Mouse (Mus musculus): Measurements from ENCODE around the gene Pnma3. TPM values are rescaled to one million over a fixed set of nuclear protein-coding genes. Genes with fewer than 3 reads are reported as not detected.
"Not testable (repeated sequence)": the region's sequence is repeated elsewhere in the genome, so short reads cannot be mapped to it uniquely, and the experiment has no call there.

Gene Pnma3
- not detected for total RNA-seq (2021)
- long read RNA-seq, experiment 1: 0 reads
- long read RNA-seq, experiment 2: 0 reads

DNA sequence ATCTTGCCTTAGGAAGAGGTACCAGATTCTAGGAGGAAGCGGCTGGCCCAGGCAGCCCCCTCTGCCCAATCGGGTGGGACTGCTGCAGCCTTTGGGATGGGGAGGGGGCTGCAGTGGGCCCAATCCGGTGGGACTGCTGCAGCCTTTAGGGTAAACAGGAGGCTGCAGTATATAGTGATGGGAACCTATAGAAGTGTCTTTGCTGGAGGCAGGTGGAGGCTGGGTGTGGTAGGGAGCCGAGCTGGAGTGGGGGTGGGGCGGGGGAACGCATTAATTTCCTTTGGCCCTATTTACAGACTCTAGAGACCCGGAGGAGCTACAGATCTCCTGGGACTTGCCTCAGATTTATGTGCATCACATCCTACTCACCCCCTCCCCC is at the start of gene Pnma3:
Gene Pnma3, plus strand, starts transcription at position 373 of the 379 bp plus-strand sequence.
- DNase-seq: no peak
- H3K4me3 ChIP-seq: no peak within 1 kb of the TSS
- intact Hi-C loops (cut with DNase I): no loop called here
- no peak within 1 kb of the TSS for H3K27ac ChIP-seq
- TF ChIP-seq CTCF (IDR thresholded peaks at IDR 0.05): no peak

DNA sequence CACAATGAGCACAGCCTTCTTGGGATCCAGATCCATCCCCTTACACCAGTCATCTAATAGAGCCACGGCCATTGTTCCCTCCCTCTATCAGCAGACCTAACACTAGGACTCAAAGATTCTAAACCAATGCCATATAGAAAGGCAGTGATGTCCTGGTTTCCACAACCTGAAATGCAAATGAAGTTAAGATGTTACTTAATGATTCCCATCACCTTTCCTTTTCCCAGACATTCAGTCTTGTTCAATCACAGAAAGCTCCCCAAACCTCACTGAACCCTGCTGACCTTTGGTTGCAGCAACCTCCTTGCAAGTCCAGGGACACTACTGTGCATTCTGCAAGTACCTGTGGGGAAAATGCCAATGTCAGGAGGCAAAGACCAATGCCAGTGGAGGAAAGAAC is 27.6 kb upstream of the Pnma3 start, which contains the start of gene Pnma5:
Gene Pnma5, minus strand, starts transcription at position 101 of the 400 bp plus-strand sequence.
- DNase-seq: no peak
- no peak for TF ChIP-seq CTCF (IDR thresholded peaks at IDR 0.05)
- no peak within 1 kb of the TSS for H3K4me3 ChIP-seq
- intact Hi-C loops (cut with DNase I): no loop called here
- H3K27ac ChIP-seq: no peak within 1 kb of the TSS

DNA sequence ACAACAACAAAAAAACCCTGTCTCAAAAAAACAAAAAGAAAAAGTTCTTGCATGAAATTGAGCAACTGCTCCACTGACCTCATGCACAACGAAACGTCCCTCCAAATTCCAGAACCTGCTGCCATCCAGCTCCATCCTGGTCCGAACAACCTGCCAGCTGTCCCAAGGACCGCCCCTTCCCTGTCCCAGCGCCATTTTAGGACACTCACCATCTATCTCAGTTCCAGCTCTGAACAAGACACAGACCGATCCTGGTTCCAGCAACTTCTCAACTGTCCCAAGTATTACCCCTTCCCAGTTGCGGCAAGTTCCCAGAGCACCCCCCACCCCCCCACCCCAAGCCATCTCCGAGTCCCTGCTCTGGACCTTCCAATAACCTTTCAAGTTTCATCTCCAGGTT is 25.8 kb upstream of the Pnma3 start:
- no peak for TF ChIP-seq CTCF (IDR thresholded peaks at IDR 0.05)
- DNase-seq: no peak
- intact Hi-C loops (cut with DNase I): no loop called here
- Histone ChIP-seq H3K27ac (no peak overlapping the region), H3K4me3 (no peak overlapping the region)

DNA sequence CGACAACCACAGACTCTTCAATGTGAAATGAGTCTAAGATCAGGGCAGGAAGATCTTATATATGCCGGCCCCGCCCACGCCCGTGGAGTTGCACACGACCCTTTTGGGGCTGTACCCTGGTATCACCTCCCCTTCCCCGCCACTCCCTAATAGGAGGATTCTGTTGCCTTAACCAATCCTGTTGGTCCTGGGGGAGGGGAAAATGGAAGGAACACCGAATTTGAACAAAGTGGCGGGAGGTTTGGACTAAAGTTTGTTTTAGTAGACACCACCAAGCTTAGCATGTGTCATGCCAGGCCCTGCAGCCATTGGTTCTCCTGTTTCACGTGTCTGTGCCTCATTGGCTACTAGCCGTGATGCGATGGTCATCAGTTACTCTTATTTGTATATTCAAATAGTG is 24.9 kb upstream of the Pnma3 start:
- TF ChIP-seq CTCF (IDR thresholded peaks at IDR 0.05): no peak
- intact Hi-C loops (cut with DNase I): no loop called here
- H3K27ac ChIP-seq: no peak overlapping the region
- H3K4me3 ChIP-seq: no peak overlapping the region
- no peak for DNase-seq

DNA sequence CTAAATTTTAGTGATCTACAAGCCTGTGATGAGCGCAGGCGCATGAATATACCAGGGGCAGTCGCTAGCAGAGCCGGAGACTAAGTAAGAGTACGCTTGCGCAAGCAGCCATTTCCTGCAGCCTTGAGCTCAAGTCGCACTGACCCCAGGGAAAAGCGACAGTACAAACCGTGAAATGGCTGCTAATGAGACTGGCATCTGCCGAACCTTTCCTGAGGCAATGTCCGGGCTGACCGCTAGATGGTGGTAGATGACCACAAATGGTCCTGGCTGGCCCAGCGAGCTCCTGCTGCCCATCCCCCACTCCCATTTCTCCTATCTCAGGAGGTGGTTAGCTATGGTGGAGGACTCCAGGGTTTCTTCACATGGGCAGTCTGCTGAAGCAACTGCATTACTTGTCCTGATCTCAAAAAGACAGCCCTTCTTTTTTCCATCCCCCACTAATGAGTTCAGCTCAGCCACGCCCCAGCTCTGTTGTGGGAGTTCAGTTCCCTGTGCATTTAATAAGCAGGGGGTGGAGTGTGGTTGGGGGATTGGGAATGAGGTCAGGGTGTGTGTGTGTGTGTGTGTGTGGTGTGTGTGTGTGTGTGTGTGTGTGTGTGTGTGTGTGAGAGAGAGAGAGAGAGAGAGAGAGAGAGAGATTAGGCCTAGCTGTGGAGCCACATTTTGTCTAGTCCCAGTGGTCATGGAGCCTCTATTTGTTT is 10.6 kb upstream of the Pnma3 start:
- intact Hi-C loops (cut with DNase I): loop anchor here (1.0 to 10.0 kb wide), 5 partner anchors 42 to 841 kb away; partner anchors contain the start of genes Avpr2 and L1cam
- H3K4me3 ChIP-seq: peak overlapping the region; percentile 41

DNA sequence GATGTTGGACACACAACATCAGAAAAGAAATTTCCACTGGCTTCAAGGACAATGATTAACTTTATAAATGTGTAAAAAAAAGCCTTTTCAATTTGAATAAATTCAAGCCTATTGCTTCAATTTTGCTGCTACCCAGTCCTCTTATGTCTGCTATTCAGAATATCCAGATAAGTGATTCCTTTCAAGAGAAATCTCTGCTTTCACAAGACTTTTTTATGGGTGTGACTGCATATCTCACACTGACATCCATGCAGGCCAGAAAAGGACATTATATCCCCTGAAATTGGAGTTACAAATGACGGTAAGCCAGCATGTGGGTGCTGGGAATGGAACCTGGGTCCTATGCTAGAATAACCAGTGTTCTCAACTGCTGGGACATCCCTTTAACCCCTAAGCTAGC is 3.1 kb upstream of the Pnma3 start:
- DNase-seq: no peak
- no peak overlapping the region for H3K27ac ChIP-seq
- H3K4me3 ChIP-seq: no peak overlapping the region
- no peak for TF ChIP-seq CTCF (IDR thresholded peaks at IDR 0.05)
- intact Hi-C loops (cut with DNase I): no loop called here

More for the DNA sequence above, 10.6 kb upstream of the Pnma3 start:
- peak overlapping the region; percentile 75 for H3K27ac ChIP-seq
- TF ChIP-seq CTCF (IDR thresholded peaks at IDR 0.05): peak; percentile 89
- DNase-seq: peak; percentile 91

DNA sequence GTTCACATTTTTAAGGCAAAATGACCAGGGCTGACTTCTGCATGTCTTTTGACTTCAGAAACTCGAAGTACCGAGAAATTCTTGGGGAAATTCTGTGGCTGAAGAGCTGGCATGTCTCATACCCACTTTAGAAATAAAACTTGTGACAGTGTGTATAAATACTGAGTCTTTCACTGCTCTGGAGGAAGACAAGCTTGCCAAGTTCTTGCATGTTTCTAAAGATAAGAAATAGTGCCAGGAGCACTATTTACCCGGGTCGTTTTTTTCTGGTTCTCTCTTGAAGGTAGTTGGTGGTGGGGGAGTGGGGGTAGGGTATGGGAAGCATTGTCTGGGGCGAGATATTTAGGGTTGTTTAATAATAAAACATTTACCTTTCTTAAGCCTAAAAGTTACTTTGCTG is 2.3 kb upstream of the Pnma3 start:
- Histone ChIP-seq H3K27ac (no peak overlapping the region), H3K4me3 (no peak overlapping the region)
- no peak for DNase-seq
- intact Hi-C loops (cut with DNase I): no loop called here
- TF ChIP-seq CTCF (IDR thresholded peaks at IDR 0.05): no peak

DNA sequence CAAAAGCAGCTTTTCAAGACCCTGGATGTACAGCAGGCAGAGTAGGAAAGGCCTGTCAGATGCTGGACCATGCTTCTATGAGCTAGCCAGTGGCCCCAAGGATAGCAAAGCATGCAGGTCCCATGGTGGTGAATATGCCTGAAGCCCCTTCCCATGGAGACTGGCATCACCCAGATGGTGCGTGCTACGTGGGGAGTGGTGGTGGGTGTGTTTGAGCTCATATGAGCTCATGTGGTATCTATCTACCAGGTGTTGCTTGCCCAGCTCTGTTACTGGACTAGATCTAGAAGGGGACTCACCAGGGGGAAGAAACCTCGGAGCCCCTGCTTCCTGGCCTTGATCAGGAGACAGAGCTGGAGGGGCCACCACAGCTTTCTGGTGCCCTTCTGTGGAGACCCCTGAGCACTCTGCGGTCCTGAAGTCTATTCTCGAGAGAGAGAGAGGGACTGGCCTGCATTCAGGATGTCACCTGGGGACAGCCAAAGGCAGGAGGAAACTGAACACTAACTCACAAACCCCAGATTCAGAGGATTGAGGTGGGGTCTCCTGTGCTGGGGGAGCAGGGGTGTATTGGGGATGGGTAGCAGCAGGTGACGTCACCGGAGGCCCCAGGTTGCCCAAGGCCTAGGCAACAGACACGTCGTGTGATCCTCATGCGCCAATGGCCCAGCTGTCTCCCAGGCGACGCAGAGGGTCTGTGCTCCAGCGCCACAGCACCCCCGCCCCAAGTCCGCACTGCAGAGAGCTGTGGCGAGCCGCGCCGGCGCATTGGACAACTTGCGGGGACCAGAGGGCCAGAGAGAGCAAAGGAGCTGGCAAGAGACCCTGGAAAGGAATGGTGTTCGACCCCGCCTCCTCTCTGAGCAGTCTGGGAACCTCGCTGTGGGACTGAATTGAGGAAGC is 824 bp upstream of the Pnma3 start:
- no peak for TF ChIP-seq CTCF (IDR thresholded peaks at IDR 0.05)

DNA sequence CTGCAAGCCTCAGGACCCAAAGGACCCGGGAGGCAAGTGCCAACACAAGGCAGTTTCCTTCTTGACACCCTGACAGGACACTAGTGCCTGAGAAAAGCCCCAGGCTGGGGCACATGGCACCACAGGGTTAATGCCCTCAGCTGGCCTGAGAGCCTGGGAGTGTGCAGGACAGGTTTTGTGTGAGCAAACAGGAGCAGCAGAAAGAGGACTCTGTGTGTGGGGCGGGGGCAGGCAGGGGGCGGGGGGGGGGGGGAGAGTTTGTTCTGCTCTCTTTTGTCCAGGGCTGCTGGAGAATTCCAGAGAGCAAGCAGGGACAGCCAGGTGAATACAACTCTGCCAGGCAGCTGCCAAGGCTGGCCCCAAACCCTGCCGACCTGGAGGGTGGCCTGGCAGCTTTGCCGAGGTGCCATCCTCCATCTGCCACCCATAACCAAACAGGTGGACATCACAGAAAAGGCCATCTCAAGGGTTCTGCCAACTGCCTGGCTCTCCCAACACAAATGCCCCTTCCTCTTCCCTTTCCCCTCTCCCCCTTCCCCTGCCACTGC is 2.3 kb downstream of the Pnma3 start:
- H3K4me3 ChIP-seq; DNase-seq; H3K27ac ChIP-seq; intact Hi-C loops (cut with DNase I): not testable (repeated sequence)

More for the DNA sequence above, 824 bp upstream of the Pnma3 start:
- intact Hi-C loops (cut with DNase I): no loop called here
- DNase-seq: peak; percentile 16
- Histone ChIP-seq H3K4me3 (no peak overlapping the region), H3K27ac (no peak overlapping the region)

DNA sequence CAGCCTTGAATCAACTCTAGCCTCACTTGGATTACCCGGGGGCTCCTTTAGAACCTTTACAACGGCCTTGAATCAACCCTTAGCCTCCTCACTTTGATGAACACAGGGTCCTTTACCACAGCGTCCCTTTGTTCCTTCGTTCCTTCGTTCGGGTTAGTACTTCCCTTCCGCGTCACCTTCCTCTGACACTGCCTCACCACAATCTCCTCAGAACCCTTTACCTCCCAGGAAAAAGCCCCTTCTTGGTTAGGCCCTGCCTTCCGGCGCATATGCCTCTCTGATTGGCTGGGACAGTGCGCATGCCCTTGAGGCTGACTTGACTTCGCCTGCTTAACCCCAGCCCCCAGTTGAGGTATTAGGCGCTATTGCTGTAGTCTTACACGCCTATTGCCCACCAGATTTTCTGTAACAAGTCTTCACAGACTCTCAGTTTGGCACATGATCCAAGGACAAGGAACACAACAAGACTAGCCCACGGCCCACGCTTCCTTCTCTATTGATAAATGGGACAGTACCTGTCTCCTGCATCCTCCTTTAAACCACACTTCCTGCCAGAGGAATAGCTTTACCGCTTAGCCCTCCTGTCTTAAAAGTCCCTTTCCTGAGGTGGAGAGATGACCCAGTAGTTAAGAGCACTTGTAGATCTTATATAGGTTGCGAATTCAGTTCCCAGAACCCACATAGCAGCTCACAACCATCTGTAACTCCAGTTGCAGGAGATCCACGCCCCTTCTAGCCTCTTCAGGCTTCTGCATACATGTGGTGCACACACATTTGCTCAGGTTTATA is 17.9 kb downstream of the Pnma3 start, which contains the start of gene Xlr4a:
Gene Xlr4a, minus strand, starts transcription at position 212 of the 789 bp plus-strand sequence.
- H3K4me3 ChIP-seq; DNase-seq; intact Hi-C loops (cut with DNase I); H3K27ac ChIP-seq: not testable (repeated sequence)

DNA sequence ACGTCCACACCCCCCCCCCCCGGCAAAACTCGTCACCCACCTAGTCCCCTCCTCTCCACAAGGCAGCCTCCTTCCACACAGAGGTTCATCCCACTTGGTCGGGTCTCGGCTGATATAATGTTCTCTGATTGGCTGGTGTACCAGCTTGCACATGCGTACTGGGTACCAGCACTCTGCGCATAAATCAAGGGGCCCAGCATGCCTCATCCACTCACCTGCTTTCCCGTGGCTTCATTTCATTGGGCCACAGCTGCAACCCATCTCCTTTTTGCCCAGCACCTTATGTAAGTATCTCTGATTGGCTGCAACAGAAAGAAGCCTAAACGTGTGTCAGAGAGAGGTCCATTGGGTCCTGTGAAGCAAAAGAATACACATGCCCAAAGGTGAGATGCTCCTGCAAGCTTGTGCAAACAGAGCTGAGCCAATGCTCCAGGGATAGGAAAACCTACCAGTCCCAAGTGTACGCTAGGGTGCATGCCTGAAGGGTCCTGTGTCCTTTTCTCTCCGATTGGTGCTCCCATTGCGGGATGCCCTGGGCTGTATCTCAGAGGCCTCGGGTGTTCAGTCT is 32.4 kb downstream of the Pnma3 start, which contains the start of gene Xlr3a:
Gene Xlr3a, minus strand, starts transcription at position 155 of the 568 bp plus-strand sequence.
- intact Hi-C loops (cut with DNase I); H3K4me3 ChIP-seq; H3K27ac ChIP-seq; DNase-seq: not testable (repeated sequence)

DNA sequence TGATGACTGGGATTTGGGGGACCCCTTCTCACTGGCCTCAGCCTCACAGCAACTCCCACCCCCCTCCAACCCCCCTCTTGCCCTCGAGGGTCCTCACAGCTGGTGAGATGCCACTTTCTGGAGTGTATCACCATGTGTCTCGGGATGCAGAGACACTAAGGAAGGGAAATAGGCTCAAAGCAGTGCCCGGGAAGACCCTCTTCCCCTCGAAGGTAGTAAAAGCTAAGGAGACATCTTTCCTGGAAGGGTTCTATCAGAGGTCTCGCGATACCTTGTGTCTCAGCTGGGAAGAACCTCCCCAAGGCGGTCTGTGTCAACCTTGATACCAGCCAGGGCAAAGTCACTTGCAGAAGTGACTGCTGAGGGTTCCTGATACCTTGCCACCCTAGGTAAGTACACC is 52.2 kb downstream of the Pnma3 start, which contains the start of gene Gm14685:
Gene Gm14685, plus strand, starts transcription at position 301 of the 400 bp plus-strand sequence.
- intact Hi-C loops (cut with DNase I); H3K27ac ChIP-seq; H3K4me3 ChIP-seq; DNase-seq: not testable (repeated sequence)

Other genes starting within 250 kb of the Pnma3 start
- not detected for gene Gabrq, start 239.6 kb upstream of the Pnma3 start, total RNA-seq (2021)
- 10 to 100 TPM; 24.4 to 28.6 TPM for gene Cetn2, start 146.4 kb upstream of the Pnma3 start, total RNA-seq (2021)
- gene Nsdhl, start 146.2 kb upstream of the Pnma3 start, total RNA-seq (2021): 1 to 10 TPM; 4.3 to 4.6 TPM
- 1 to 10 TPM in 1 of 2 experiments, under 1 TPM in 1; 0.82 to 2.5 TPM for gene Zfp185, start 77.4 kb upstream of the Pnma3 start, total RNA-seq (2021)
- gene Pnma5, start 27.7 kb upstream of the Pnma3 start, total RNA-seq (2021): under 1 TPM in 1 of 2 experiments, not detected in 1; 0.14 TPM
- gene Xlr4a, start 17.7 kb downstream of the Pnma3 start, total RNA-seq (2021): not detected
- gene Xlr3a, start 32.3 kb downstream of the Pnma3 start, total RNA-seq (2021): under 1 TPM in 1 of 2 experiments, not detected in 1; 0.11 TPM
- gene Gm14685, start 52.3 kb downstream of the Pnma3 start, total RNA-seq (2021): not detected
- not detected for gene Xlr5b, start 84.0 kb downstream of the Pnma3 start, total RNA-seq (2021)
- gene DXBay18, start 84.7 kb downstream of the Pnma3 start, total RNA-seq (2021): not detected
- not detected for gene Spin2d, start 112.2 kb downstream of the Pnma3 start, total RNA-seq (2021)
- gene Xlr3b, start 127.4 kb downstream of the Pnma3 start, total RNA-seq (2021): 1 to 10 TPM in 1 of 2 experiments, under 1 TPM in 1; 0.17 to 4.8 TPM
- not detected for gene Xlr4b, start 149.5 kb downstream of the Pnma3 start, total RNA-seq (2021)
- gene F8a, start 163.5 kb downstream of the Pnma3 start, total RNA-seq (2021): 1 to 10 TPM; 5.6 to 6.6 TPM
- not detected for gene Xlr4c, start 178.3 kb downstream of the Pnma3 start, total RNA-seq (2021)
- under 1 TPM in 1 of 2 experiments, not detected in 1; 0.22 TPM for gene Xlr3c, start 200.6 kb downstream of the Pnma3 start, total RNA-seq (2021)
- not detected for gene Xlr5a, start 228.2 kb downstream of the Pnma3 start, total RNA-seq (2021)
- not detected for gene Xlr5c, start 228.2 kb downstream of the Pnma3 start, total RNA-seq (2021)

All from gastrocnemius, adult 2 months (tissue).